Mouse (Mus musculus): Measurements from ENCODE around the gene Nckap5l.

- no peak for TF ChIP-seq CTCF (IDR thresholded peaks at IDR 0.05; ENCODE audit: borderline replicate concordance, insufficient read depth, low read length)
- no peak for TF ChIP-seq POLR2A (IDR thresholded peaks at IDR 0.05; ENCODE audit: low read depth, low read length)
Measured at GRCm38 (mm10) chr15:99376240-99376639, 81.3 kb downstream of the Nckap5l start.
